Mouse (Mus musculus) adrenal gland, adult 10 weeks (tissue): Measurements from ENCODE around the gene Shh. TPM values are rescaled to one million over a fixed set of nuclear protein-coding genes. Genes with fewer than 3 reads are reported as not detected.

Experiments used
- polyA plus RNA-seq: library from polyadenylated mRNA; stranded (reverse); fragments of 350-450 nt; fragmentation: Illumina TruSeq; extraction: RNeasy Lipid Tissue Mini Kit (QIAGEN cat#74804); gene quantifications from one replicate; pipeline ENCODE4 v1.2.3, GENCODE M21; 2014; ENCODE audit warnings: low read depth, low replicate concordance

The Shh gene
- polyA plus RNA-seq: 48.0 TPM

GRCm38 (mm10) chr5:28466760-28467306 is at the start of gene Shh:
Gene Shh, minus strand, starts transcription at chr5:28467256.

Other genes with a start within 250 kb of the Shh start
- not detected for gene Cnpy1, start 221.4 kb downstream of the Shh start, polyA plus RNA-seq
- 56.0 TPM for gene Rbm33, start 150.1 kb downstream of the Shh start, polyA plus RNA-seq